Mouse (Mus musculus): ENCODE data around the gene Prkcg.

The Prkcg gene

DNA sequence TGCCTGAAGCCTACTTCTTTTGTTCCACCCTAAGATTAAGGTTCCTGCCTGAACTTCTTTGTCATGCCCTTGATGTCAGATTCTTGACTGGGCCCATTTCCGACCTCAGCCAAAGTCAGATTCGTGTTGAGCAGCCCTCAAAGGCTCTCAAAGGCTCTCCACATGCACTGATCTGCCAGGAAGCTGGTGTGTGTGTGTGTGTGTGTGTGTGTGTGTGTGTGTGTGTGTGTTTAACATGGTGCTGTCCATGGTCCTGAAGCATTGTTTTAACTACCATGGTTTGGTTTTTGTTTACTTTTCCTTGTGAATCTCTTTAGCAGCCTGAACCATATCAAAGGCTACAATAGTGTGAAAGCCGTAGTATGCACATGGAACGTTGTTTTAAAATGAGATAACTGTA is 39.0 kb downstream of the Prkcg start:
- DNase-seq = no peak

DNA sequence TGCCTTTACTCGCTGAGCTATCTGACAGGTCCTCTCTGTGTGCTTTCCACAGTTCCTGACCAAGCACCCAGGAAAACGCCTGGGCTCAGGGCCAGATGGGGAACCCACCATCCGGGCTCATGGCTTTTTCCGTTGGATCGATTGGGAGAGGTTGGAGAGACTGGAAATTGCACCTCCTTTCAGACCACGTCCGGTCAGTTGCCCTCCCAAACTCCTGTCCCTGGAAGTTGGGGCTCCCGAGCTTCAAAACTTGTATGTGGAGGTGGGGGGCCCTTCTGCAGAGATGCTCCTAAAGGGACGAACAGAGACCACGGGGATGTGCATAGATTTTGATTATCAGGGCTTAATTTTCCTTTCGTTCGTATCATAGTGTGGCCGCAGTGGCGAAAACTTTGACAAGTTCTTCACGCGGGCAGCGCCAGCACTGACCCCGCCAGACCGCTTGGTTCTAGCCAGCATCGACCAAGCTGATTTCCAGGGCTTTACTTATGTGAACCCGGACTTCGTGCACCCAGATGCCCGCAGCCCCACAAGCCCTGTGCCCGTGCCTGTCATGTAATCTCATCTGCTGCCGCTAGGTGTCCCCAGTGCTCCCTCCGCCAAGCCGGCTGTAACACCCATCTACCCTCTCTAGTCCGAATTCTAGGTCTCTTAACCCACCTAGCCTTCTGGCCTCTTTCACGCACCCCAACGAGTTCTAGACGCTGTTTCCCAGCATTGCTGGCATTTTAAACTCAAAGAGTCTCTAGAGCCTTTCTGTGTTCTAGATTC is 41.0 kb downstream of the Prkcg start:
- DNase-seq = peak; percentile 71

DNA sequence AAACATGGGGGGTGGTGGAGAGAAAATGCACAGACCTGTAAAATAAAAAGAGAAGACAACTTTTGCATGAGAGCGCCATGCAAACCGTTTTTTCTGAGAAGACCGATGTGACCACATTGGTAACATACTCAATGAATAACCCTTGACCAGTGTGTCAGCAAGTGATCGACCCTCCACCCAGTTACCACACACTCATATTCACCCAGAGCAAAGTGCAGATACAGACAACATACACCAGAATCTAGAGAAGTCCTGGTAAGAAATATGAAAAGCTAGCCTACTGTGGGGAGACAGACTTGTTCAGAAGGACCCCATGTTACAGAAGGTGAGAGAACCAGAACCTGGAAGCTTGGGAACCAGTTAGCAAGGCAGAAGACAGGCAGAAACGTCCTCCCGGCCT is 42.2 kb downstream of the Prkcg start:
- no peak for DNase-seq

DNA sequence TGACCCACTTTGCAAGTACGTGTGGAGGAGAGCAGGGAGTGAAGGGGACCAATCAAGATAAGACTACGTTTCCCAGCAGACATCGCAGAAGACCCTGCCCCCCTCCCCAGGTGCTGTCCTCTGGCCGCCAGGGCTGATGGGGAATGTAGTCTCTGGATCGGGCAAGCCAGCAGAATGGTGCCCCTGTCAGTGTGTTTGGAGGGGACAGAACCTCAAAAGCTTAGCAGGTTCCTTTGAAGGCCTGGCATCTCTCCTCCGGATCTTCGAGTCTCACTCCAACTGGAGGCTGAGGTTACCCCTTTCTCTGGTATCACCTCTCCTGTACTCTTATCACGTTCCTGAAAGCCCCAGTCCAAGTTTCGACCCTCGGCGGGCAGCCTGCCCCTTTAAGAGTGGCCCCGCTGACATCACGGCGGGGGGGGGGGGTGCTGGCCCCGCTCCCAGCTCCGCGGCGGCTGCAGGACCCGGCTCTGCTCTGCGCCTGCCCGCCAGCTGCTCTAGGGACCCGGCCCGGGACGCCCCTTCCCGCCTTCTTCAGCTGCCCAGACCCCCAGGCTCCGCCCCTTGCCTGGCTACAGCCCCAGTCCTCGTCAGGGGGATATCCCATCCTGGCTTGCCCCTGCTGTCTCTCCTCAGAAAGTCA is 42.7 kb downstream of the Prkcg start:
- DNase-seq = peak; percentile 39

DNA sequence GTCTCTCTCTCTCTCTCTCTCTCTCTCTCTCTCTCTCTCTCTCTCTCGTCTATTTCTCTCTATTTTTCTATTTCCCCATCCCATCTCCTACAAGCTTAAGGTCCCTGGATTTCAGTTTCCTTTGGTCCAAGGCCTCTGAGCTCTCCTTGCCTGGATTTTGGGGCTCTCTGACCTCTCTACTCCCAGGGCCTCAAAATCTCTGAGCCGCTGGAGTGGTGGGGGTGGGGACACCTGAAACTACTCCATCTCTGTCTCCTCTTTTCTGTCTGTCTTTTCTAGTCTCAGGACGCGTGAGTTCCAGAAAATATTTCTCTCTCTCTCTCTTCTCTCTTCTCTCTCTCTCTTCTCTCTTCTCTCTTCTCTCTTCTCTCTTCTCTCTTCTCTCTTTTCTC is 43.2 kb downstream of the Prkcg start:
- DNase-seq = no peak

DNA sequence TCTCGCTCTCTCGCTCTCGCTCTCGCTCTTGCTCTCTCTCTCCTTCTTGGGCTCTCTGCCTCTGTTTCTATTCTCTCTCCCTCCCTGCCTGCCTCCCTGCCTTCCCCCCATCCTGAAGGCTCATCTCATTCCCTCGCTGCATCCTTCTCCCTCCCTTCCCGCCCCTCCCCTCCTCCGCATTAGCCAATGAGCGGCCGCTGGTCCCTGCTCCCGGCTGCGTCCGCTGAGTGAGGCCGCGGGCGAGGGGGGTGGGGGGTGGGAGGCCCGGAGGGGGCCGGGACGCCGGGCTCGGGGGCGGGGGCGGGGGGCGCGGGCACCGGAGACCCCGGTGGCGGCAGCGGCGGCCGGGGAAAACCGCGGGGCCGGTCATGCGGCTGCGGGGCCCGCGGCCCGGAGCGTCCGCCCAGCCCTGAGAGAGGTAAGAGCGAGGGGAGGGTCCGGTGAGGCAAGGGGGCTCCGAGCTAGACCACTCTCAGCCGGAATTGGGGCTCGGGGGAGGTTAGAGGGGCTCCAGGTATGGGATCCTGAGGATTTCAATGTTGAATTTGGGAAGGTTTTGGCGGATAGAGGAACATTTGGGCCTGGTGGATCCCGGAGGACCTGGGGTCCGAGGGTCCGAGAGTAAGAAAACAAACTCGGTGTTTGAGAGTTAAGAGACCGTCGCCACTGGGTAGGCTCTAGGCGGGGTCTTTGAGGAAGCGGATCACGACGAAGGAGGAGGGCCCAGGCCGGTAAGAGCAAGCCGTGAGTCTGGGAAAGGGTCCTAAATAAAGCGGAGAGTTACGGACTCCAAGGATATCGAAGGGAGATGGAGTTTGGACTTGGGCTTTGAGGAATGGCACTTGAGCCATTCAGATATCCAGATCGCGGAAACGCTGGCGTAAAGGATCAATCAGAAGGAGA is 43.9 kb downstream of the Prkcg start, which contains the start of gene Cacng7:
TSS of gene Cacng7 (plus strand) at position 337 of the 903 bp plus-strand sequence.
- DNase-seq = no peak

DNA sequence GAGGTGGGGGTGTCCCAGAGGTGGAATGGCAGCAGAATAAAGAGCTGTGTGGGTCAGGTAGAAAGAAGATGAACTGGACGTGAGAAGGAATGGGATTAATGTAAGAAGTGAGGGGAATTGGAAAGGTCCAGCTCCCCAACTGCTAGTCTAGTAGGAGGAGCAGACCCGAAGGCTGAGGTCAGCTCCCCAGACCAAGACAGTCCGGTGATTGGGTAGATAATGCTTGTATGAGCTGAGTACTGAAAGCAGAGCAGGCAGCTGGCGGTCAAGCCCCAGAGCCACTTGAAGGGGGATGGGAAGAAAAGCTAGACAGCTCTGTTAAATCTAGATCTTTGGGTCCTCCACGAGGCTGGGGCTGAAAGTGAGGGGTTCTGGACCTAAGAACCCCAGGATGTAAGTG is 44.6 kb downstream of the Prkcg start:
- no peak for DNase-seq

DNA sequence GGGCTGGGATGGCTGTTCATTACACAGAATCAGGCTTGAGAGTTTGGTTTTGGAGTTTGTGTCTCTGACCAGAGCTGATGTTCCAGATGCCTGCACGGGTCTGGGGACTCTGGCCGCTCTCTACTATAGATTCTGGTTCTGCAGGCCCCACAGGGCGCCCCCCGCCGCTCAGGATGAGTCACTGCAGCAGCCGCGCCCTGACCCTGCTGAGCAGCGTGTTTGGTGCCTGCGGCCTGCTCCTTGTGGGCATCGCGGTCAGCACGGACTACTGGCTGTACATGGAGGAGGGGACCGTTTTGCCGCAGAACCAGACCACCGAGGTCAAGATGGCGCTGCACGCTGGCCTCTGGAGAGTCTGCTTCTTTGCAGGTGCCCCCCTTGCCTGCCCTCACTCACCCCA is 47.4 kb downstream of the Prkcg start:
- no peak for DNase-seq

DNA sequence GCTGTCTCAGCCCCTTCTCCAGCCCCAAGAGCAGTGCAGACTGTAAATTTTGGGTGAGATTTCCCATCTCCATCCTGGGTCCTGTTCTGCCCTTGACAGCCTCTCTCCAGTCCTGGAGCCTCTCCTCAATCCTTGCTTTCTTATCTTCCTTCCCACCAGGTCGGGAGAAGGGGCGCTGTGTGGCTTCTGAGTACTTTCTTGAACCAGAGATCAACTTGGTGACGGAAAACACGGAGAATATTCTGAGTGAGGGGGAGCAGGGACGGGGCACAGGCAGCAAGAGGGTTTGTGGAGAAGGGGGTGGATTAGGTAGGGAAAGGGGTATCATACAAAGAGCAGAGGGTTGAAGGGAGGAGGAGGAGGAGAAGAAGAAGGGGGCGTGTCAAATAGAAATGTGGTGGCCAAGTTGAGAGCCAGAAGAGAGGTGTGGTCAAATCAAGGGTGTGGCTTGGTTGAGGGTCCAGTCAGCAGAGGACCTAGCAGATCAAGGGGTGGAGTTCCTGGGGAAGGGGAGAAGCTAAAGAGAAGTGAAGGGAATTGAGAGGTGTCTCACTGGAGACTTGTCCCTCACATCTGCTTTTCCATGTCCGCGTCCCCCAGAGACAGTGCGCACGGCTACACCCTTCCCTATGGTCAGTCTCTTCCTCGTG is 49.4 kb downstream of the Prkcg start:
- no peak for DNase-seq

DNA sequence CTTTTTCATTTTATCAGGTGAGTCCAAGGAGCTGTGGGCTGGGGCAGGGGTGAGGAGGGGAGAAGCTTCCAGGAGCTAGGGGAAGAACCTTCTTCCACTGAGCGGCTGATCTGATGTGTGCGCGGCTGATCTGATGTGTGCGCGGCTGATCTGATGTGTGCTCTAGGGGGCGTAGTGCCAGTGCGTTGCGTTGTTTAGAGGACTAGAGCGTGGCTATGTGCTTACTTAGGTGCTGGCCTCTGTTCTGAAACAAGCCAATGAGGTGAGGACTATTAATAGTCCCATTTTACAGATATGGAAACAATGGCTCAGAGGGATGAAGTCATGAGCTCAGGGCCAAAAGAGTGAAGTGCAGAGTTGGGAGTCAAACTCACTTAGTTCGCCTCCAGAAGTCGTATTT is 50.0 kb downstream of the Prkcg start:
- no peak for DNase-seq

DNA sequence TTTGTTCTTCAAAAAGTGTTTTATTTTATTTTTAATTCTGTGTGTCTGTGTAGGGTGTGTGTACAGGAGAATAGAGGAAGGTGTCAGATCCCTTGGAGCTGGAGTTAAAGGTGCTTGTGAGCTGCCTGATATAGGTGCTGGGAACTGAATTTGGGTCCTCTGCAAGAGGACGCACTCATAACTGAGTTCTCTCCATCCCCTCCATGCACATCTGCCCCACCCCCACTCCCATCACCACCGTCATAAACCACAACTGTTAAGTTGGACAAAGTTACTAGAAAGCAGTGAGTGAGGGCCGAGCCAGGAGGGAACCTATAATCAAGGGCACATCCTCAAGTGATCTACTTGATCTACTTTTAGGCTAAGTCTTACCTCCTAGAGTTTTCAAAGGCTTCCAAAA is 54.9 kb downstream of the Prkcg start:
- DNase-seq = no peak

DNA sequence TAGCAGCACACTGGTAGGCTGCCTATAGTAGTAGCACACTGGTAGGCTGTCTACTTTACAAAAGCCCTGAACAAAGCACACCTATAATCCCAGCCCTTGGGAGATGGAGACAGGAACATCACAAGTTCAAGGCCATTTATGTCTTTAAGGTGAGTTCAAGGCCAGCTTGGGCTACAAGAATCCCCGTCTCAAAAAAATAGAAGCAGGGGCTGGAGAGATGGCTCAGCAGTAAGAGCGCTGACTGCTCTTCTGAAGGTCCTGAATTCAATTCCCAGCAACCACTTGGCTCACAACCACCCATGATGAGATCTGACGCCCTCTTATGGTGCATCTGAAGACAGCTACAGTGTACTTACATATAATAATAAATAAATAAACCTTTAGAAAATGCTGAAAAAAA is 56.3 kb downstream of the Prkcg start:
- DNase-seq = no peak

DNA sequence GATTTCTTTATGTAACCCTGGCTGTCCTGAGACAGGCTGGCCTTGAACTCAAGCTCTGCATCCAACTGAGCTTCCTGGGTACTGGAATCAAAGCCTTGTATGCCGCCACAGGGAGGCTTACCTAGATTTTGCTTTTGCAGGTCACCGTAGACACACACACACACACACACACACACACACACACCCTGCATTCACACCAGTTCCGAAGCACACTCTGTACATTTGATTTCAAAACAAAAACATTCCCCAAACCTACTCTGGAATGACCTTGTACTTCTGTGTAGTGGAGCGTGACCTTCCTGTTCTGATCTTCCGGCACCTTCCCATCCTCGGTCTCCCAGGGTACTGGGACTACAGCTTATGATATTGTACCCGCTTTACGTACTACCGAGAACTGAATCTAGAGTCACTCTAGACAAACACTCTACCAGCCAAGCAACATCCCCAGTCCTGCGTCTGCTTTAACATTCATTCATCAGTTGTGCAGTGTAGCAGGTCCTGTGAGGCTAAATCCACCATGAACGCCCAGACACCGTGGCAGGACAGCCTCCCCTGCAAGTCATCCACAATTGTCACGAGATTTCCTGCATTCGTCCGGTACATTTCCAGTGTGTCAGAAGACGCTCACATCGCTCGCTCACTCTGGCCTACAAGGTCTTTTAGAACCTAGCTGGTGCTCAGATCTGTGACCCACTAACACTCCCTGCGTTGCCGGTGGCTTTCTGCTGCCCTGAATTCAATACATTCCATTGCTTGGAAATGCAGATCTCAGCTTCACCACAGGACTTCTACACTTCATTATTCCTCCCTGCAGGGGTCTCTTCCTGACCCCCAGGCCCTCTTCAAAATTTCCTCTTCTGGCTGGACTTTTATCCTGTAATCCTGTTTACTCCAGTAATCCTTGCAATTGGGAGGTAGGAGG is 58.6 kb downstream of the Prkcg start:
- DNase-seq = no peak

DNA sequence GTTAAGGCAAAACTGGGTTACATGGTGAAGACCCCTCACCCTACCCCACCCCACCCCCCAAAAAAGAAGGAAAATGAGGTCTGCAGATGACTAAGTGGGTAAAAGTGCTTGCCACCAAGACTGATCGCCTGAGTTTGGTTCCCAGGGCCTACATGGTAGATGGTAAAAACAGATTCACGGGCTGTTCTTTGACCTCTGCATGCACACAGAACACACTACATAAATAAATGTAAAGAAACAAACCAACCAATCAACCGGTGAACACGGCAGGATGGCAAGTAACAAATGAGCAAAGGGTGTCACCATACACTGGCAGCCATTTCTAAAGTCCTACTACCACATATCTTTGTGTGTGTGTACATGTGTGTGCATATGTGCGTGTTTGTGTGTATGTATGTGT is 59.3 kb downstream of the Prkcg start:
- no peak for DNase-seq

DNA sequence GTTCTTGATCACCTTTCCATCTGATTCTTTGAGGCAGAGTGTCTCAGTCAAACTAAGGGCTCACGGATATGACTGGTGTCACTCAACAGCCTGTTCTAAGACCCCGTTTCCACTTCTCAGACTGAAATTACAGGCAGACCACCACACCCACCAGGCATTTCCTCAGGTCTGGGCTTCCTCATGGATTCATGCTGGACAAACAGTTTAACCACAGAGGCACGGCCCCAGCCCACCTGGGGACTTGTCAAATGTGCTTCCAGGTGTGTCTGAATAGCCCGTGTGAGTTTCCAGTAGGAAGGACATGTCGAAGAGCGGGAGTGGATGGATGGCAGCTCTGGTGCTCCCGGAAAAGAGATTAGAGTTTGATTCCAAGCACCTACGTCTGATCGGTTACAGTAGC is 60.8 kb downstream of the Prkcg start:
- DNase-seq = no peak

DNA sequence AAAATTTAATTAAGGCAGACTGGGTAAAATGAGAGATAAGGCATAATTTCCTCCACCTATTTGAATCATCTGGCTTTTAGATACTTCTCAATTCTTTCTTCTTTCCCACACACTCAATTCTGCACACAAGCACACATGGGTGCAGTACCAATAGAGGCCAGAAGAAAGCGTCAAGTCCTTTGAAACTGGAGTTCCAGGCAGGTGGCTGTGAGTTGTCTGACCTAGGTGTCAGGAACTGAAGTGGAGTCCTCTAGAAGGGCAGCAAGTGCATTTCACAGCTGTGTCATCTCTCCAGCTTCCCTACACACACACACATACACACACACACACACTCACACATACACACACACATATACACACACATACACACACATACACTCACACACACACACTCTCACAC is 62.6 kb downstream of the Prkcg start:
- DNase-seq = no peak

DNA sequence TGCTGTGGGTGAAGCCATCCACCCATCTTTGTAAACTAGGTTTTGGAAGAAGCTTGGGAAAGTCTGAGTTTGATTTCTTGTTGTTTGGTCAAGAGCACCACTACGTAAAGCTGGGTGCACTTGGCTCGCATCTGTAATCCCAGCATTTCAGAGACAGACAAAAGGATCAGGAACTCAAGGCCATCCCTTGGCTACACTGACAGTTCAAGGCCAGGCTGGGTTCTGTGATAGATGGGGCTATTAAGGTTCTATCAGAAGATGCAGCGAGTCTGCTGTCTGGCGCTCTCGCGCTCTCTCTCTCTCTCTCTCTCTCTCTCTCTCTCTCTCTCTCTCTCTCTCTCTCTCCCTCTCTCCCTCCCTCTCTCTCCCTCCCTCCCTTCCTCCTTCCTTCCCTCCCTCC is 65.9 kb downstream of the Prkcg start:
- DNase-seq = no peak

DNA sequence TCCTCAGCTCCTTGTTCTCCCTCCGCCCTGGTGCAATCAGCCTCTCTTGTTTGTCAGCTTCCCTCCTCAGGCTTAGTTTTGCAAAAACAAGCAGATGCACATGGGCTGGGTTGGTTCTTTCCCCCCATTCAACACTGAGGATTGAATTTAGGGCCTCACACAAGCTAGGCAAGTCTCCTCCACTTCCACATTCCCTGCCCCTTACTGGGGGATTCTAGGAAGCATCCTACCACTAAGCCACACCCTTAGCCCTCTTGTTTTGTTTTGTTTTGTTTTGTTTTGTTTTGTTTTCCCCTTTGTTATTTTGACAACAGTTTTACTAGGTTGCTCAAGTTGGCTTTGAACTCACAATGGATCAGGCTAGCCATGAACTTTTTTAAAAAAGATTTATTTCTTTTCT is 71.7 kb downstream of the Prkcg start:
- no peak for DNase-seq

DNA sequence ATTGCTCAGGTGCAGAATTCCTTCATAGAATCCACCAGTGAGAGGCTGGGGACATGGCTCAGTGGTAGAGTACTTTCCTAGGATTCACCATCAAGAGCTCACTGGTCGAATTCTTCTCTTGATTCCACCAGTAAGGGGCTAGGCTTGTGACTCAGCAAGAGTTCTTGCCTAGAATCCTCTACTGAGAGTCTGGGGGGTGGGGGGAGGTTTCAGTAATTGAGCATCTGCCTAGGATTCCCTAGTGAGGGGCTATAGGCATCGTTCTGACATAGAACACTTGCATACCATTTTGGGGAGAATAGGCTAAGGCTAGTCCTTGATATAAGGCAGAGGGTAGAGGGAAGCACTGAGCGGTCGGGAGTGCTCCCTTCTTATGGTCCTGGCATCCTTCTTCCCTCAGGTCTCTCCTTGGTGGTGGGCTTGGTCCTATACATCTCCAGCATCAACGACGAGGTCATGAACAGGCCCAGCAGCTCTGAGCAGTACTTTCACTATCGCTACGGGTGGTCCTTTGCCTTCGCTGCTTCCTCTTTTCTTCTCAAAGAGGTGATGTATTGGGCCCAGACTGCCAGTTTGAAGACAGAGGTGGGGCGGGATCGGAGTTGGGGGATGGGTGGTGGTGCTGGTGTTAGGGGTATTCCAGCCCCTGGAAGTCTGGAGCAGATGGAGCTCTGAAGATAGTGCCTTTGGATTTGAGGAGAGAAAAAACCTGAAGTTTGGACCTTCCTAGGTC is 76.7 kb downstream of the Prkcg start:
- no peak for DNase-seq

DNA sequence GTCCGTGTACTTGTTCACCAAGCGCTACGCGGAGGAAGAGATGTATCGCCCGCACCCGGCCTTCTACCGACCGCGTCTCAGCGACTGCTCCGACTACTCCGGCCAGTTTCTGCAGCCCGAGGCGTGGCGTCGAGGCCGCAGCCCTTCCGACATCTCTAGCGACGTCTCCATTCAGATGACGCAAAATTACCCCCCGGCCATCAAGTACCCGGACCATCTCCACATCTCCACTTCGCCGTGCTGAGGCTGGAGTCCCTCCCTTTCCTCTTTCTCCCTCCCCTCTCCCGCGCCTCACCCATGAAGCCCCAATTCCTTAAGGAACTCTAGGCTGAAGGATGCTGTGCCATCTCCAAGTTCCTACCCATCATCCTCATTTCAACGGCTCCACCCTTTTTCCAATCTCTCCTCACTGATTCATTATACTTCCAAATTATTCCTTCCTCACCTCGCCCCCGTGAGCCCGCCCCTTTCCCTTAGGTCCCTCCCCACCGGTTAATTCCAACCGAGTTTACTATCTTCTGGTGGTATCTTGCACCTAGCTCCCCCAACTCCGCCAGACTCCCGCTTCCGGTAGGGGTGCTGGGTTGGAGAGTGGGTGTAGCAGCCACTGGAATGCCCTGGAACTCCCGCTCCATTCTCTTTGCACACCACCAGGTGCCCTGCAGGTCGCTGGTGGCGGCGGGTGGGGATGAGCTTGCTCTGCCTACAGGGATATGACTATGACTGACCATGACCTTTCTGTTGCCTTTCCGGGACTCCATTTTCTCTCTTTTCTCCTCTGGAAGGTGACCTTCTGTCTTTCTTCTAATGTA is 77.9 kb downstream of the Prkcg start:
- no peak for DNase-seq
